Mouse (Mus musculus) liver, embryonic 14 days (tissue): Measurements from ENCODE around the gene Vmn1r207-ps. TPM values are rescaled to one million over a fixed set of nuclear protein-coding genes. Genes with fewer than 3 reads are reported as not detected.

Source experiments
- polyA plus RNA-seq: library from polyadenylated mRNA; depleted of rRNA; stranded (reverse); fragments of >200 nt; gene quantifications from 2 replicates; pipeline ENCODE4 v1.2.3, GENCODE M21; 2012; rRNA removed

Gene Vmn1r207-ps
- not detected in 2 replicates for polyA plus RNA-seq

GRCm38 (mm10) chr13:22729529-22729928 is at the start of gene Vmn1r207-ps:
Gene Vmn1r207-ps (minus strand): TSS chr13:22729629.

DNA sequence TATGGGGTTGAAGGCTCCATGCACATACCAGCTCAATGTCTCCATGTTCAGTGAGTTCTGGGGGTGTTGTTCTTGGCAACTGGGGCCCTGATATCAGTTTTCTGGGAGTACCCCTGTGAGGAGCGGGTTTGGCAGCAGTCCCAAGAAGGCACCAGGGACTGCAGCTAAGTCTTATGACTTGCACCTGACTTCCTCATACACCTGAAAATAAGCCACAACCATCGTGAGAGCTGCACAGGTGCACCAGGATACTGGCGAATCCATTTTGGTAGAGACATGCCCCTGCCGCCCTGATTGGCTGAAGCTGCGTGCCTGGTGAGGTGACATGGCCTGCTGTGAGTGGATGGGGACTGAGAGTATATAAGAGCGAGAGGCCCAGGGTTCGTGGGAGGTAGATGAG is 47.9 kb upstream of the Vmn1r207-ps start, which contains the start of gene Vmn1r208:
Vmn1r208 (minus strand) TSS at position 101 of the 400 bp plus-strand sequence.

Other genes starting within 250 kb of the Vmn1r207-ps start
- gene Vmn1r202, start 224.2 kb downstream of the Vmn1r207-ps start, polyA plus RNA-seq = not detected in 2 replicates
- gene Vmn1r203, start 211.5 kb downstream of the Vmn1r207-ps start, polyA plus RNA-seq = not detected in 2 replicates
- gene Vmn1r204, start 176.4 kb downstream of the Vmn1r207-ps start, polyA plus RNA-seq = not detected in 2 replicates
- gene Vmn1r205, start 136.6 kb downstream of the Vmn1r207-ps start, polyA plus RNA-seq = not detected in 2 replicates
- not detected in 2 replicates for gene Vmn1r206, start 105.4 kb downstream of the Vmn1r207-ps start, polyA plus RNA-seq
- not detected in 2 replicates for gene Vmn1r208, start 47.8 kb upstream of the Vmn1r207-ps start, polyA plus RNA-seq
- not detected in 2 replicates for gene Vmn1r209, start 80.1 kb upstream of the Vmn1r207-ps start, polyA plus RNA-seq
- gene Vmn1r210, start 101.7 kb upstream of the Vmn1r207-ps start, polyA plus RNA-seq = not detected in 2 replicates
- not detected in 2 replicates for gene Vmn1r211, start 127.9 kb upstream of the Vmn1r207-ps start, polyA plus RNA-seq
- not detected in 2 replicates for gene Vmn1r212, start 154.6 kb upstream of the Vmn1r207-ps start, polyA plus RNA-seq